Mouse (Mus musculus) forebrain, embryonic 13.5 days (tissue): ENCODE measurements around the gene Smc1b. TPM values are rescaled to one million over a fixed set of nuclear protein-coding genes. Genes with fewer than 3 reads are reported as not detected.

Experiments used
- ATAC-seq: fragments of 200-750 bp; cut with Nextera tagmentation; 2 replicates; pipeline ENCODE4 v1.8.0; 2017
- H3K27ac ChIP-seq: fragments of 300-500 bp; sonication (generic); 2 replicates; pipeline ENCODE4 v1.5.1; 2015; ENCODE audit warnings: inconsistent platforms, mild to moderate bottlenecking, moderate library complexity
- H3K27me3 ChIP-seq: fragments of 300-500 bp; sonication (generic); 2 replicates; pipeline ENCODE4 v1.6.1; 2015; ENCODE audit warnings: mild to moderate bottlenecking, inconsistent platforms
- H3K36me3 ChIP-seq: fragments of 300-500 bp; sonication (generic); 2 replicates; pipeline ENCODE4 v1.6.1; 2015; ENCODE audit warnings: mild to moderate bottlenecking, inconsistent platforms; ENCODE audit not compliant: poor library complexity, severe bottlenecking
- H3K4me1 ChIP-seq: fragments of 300-500 bp; sonication (generic); 2 replicates; pipeline ENCODE4 v1.6.1; 2015; ENCODE audit warnings: inconsistent platforms
- H3K4me2 ChIP-seq: fragments of 300-500 bp; sonication (generic); 2 replicates; pipeline ENCODE4 v1.6.1; 2015; ENCODE audit warnings: inconsistent platforms, mild to moderate bottlenecking, moderate library complexity
- H3K4me3 ChIP-seq: fragments of 300-500 bp; sonication (generic); 2 replicates; pipeline ENCODE4 v1.5.1; 2015; ENCODE audit warnings: mild to moderate bottlenecking, inconsistent platforms
- H3K9ac ChIP-seq: fragments of 300-500 bp; sonication (generic); 2 replicates; pipeline ENCODE4 v1.6.1; 2015; ENCODE audit warnings: mild to moderate bottlenecking, inconsistent platforms
- H3K9me3 ChIP-seq: fragments of 300-500 bp; sonication (generic); replicated peaks from 2 replicates; pipeline ENCODE4 v1.6.1; 2016; ENCODE audit warnings: inconsistent platforms
- WGBS: fragments of 180-500 bp; shearing (Covaris S2); methylation state at CpG from one replicate; pipeline ENCODE4 v1.1.7; 2015; 5-methylcytosine and 5-hydroxymethylcytosine counted together
- polyA plus RNA-seq: library from polyadenylated mRNA; unstranded; fragments of >200 nt; fragmentation: Nextera tagmentation; extraction: Ambion mirVana; gene quantifications from 2 replicates; pipeline ENCODE4 v1.2.1, GENCODE M21; 2015

Smc1b gene
- polyA plus RNA-seq, 1 experiment from 2014 or later = 0.21 TPM

- Histone ChIP-seq H3K4me3 (no peak overlapping the region), H3K27ac (no peak overlapping the region), H3K9me3 (no peaks in the 10 kb centered on the region), H3K27me3 (no peaks in the 10 kb centered on the region), H3K4me1 (peaks cover 8% of the 10 kb centered on the region), H3K9ac (no peak overlapping the region), H3K4me2 (no peak overlapping the region), H3K36me3 (no peaks in the 10 kb centered on the region)
- ATAC-seq = no peak
Measured at GRCm38 (mm10) chr15:85161416-85161815, 29.7 kb upstream of the Smc1b start.

GRCm38 (mm10) chr15:85156198-85156597 lies 24.4 kb upstream of the Smc1b start:
- Histone ChIP-seq H3K4me1 (no peaks in the 10 kb centered on the region), H3K36me3 (no peaks in the 10 kb centered on the region), H3K27ac (no peak overlapping the region), H3K9ac (no peak overlapping the region), H3K27me3 (no peaks in the 10 kb centered on the region), H3K9me3 (no peaks in the 10 kb centered on the region), H3K4me2 (no peak overlapping the region), H3K4me3 (no peak overlapping the region)
- 67% methylated on average over 4 of the region's 4 CpGs for WGBS
- no peak for ATAC-seq

- 93% methylated on average over 3 of the region's 3 CpGs for WGBS
- no peak for ATAC-seq
- H3K27ac ChIP-seq = no peak overlapping the region
- H3K27me3 ChIP-seq = 0 out of 2 replicates have a peak, but pooled peaks cover 5% of the 10 kb centered on the region
- H3K9ac ChIP-seq = no peak overlapping the region
- H3K36me3 ChIP-seq = no peaks in the 10 kb centered on the region
- H3K4me2 ChIP-seq = no peak overlapping the region
- no peaks in the 10 kb centered on the region for H3K4me1 ChIP-seq
- no peak overlapping the region for H3K4me3 ChIP-seq
- H3K9me3 ChIP-seq = no peaks in the 10 kb centered on the region
Measured at GRCm38 (mm10) chr15:85154091-85154490, 22.3 kb upstream of the Smc1b start.

GRCm38 (mm10) chr15:85152577-85152976 lies 20.8 kb upstream of the Smc1b start:
- H3K4me3 ChIP-seq = no peak overlapping the region
- ATAC-seq = no peak
- no peak overlapping the region for H3K27ac ChIP-seq
- H3K4me2 ChIP-seq = no peak overlapping the region
- H3K9ac ChIP-seq = no peak overlapping the region
- no peaks in the 10 kb centered on the region for H3K36me3 ChIP-seq
- 0 out of 2 replicates have a peak, but pooled peaks cover 5% of the 10 kb centered on the region for H3K27me3 ChIP-seq
- H3K9me3 ChIP-seq = no peaks in the 10 kb centered on the region
- H3K4me1 ChIP-seq = no peaks in the 10 kb centered on the region
- 81% methylated on average over 3 of the region's 3 CpGs for WGBS

- no peak overlapping the region for H3K9ac ChIP-seq
- H3K27ac ChIP-seq = no peak overlapping the region
- H3K27me3 ChIP-seq = 0 out of 2 replicates have a peak, but pooled peaks cover 5% of the 10 kb centered on the region
- no peak overlapping the region for H3K4me3 ChIP-seq
- H3K4me1 ChIP-seq = no peaks in the 10 kb centered on the region
- no peaks in the 10 kb centered on the region for H3K9me3 ChIP-seq
- no peak overlapping the region for H3K4me2 ChIP-seq
- ATAC-seq = peak; percentile 71
- WGBS = 30% methylated on average over 13 of the region's 13 CpGs
- no peaks in the 10 kb centered on the region for H3K36me3 ChIP-seq
Measured at GRCm38 (mm10) chr15:85151433-85151918, 19.7 kb upstream of the Smc1b start.

GRCm38 (mm10) chr15:85144249-85144648 lies 12.5 kb upstream of the Smc1b start:
- Histone ChIP-seq H3K4me2 (no peak overlapping the region), H3K27me3 (no peaks in the 10 kb centered on the region), H3K9ac (no peak overlapping the region), H3K4me1 (no peaks in the 10 kb centered on the region), H3K27ac (no peak overlapping the region), H3K4me3 (no peak overlapping the region), H3K36me3 (no peaks in the 10 kb centered on the region), H3K9me3 (no peaks in the 10 kb centered on the region)
- WGBS = 88% methylated on average over 5 of the region's 5 CpGs
- ATAC-seq = no peak

GRCm38 (mm10) chr15:85143747-85144146 lies 12.0 kb upstream of the Smc1b start:
- H3K4me1 ChIP-seq = no peaks in the 10 kb centered on the region
- no peak overlapping the region for H3K4me2 ChIP-seq
- ATAC-seq = no peak
- 95% methylated on average over 1 of the region's 1 CpGs for WGBS
- no peak overlapping the region for H3K27ac ChIP-seq
- H3K27me3 ChIP-seq = no peaks in the 10 kb centered on the region
- H3K9me3 ChIP-seq = no peaks in the 10 kb centered on the region
- no peak overlapping the region for H3K9ac ChIP-seq
- no peaks in the 10 kb centered on the region for H3K36me3 ChIP-seq
- no peak overlapping the region for H3K4me3 ChIP-seq

GRCm38 (mm10) chr15:85143161-85143560 lies 11.4 kb upstream of the Smc1b start:
- ATAC-seq = no peak
- no peaks in the 10 kb centered on the region for H3K9me3 ChIP-seq
- H3K36me3 ChIP-seq = no peaks in the 10 kb centered on the region
- H3K4me3 ChIP-seq = no peak overlapping the region
- WGBS = 90% methylated on average over 11 of the region's 11 CpGs
- no peak overlapping the region for H3K4me2 ChIP-seq
- H3K27me3 ChIP-seq = no peaks in the 10 kb centered on the region
- H3K27ac ChIP-seq = no peak overlapping the region
- no peak overlapping the region for H3K9ac ChIP-seq
- H3K4me1 ChIP-seq = no peaks in the 10 kb centered on the region

- Histone ChIP-seq H3K4me2 (no peak overlapping the region), H3K36me3 (no peaks in the 10 kb centered on the region), H3K4me1 (no peaks in the 10 kb centered on the region), H3K27ac (no peak overlapping the region), H3K9ac (no peak overlapping the region), H3K4me3 (no peak overlapping the region), H3K27me3 (no peaks in the 10 kb centered on the region), H3K9me3 (no peaks in the 10 kb centered on the region)
- ATAC-seq = no peak
- WGBS = 61% methylated on average over 2 of the region's 2 CpGs
Measured at GRCm38 (mm10) chr15:85142441-85142840, 10.7 kb upstream of the Smc1b start.

- ATAC-seq = no peak
- 91% methylated on average over 10 of the region's 10 CpGs for WGBS
- no peaks in the 10 kb centered on the region for H3K9me3 ChIP-seq
Measured at GRCm38 (mm10) chr15:85141290-85141689, 9.5 kb upstream of the Smc1b start.

GRCm38 (mm10) chr15:85135143-85135542 lies 3.4 kb upstream of the Smc1b start:
- no peak overlapping the region for H3K4me2 ChIP-seq
- no peaks in the 10 kb centered on the region for H3K36me3 ChIP-seq
- H3K9ac ChIP-seq = no peak overlapping the region
- no peak overlapping the region for H3K27ac ChIP-seq
- H3K4me1 ChIP-seq = peaks cover 9% of the 10 kb centered on the region
- no peaks in the 10 kb centered on the region for H3K27me3 ChIP-seq
- H3K4me3 ChIP-seq = no peak overlapping the region
- ATAC-seq = no peak
- no peaks in the 10 kb centered on the region for H3K9me3 ChIP-seq
- WGBS = 44% methylated on average over 9 of the region's 9 CpGs

More at GRCm38 (mm10) chr15:85141290-85141689, 9.5 kb upstream of the Smc1b start:
- no peak overlapping the region for H3K27ac ChIP-seq
- H3K4me3 ChIP-seq = no peak overlapping the region
- no peaks in the 10 kb centered on the region for H3K4me1 ChIP-seq
- H3K27me3 ChIP-seq = no peaks in the 10 kb centered on the region
- H3K36me3 ChIP-seq = no peaks in the 10 kb centered on the region
- H3K4me2 ChIP-seq = no peak overlapping the region
- no peak overlapping the region for H3K9ac ChIP-seq

GRCm38 (mm10) chr15:85132193-85132520 lies 393 bp upstream of the Smc1b start:
- H3K9ac ChIP-seq = peak overlapping the region; percentile 48
- 0 out of 2 replicates have a peak, but pooled peaks have one; percentile 19 for ATAC-seq
- H3K4me2 ChIP-seq = peak overlapping the region; percentile 64
- H3K27me3 ChIP-seq = no peaks in the 10 kb centered on the region
- no peak overlapping the region for H3K27ac ChIP-seq
- peak overlapping the region; percentile 34 for H3K4me3 ChIP-seq
- WGBS = 20% methylated on average over 10 of the region's 10 CpGs
- H3K9me3 ChIP-seq = no peaks in the 10 kb centered on the region
- H3K4me1 ChIP-seq = peaks cover 9% of the 10 kb centered on the region
- H3K36me3 ChIP-seq = no peaks in the 10 kb centered on the region

GRCm38 (mm10) chr15:85085641-85086040 lies 46.1 kb downstream of the Smc1b start:
- ATAC-seq = no peak
- 76% methylated on average over 1 of the region's 1 CpGs for WGBS
- Histone ChIP-seq H3K4me1 (no peaks in the 10 kb centered on the region), H3K27me3 (no peaks in the 10 kb centered on the region), H3K4me3 (no peak overlapping the region), H3K36me3 (no peaks in the 10 kb centered on the region), H3K4me2 (no peak overlapping the region), H3K9ac (no peak overlapping the region), H3K9me3 (no peaks in the 10 kb centered on the region), H3K27ac (no peak overlapping the region)
